Mouse (Mus musculus): Measurements from ENCODE around the gene Suclg1. TPM values are rescaled to one million over a fixed set of nuclear protein-coding genes. Genes with fewer than 3 reads are reported as not detected.

Gene Suclg1
- polyA plus RNA-seq, 1 experiment from 2014 or later = 235 TPM

- peaks cover 63% of the 10 kb centered on the region for H3K36me3 ChIP-seq (replicated peaks; ENCODE audit: insufficient read depth, low read length)
- TF ChIP-seq CTCF (IDR thresholded peaks at IDR 0.05; ENCODE audit: low read depth) (no peak), EP300 (IDR thresholded peaks at IDR 0.05; ENCODE audit: low read depth) (no peak)
- H3K9ac ChIP-seq (replicated peaks) = no peak overlapping the region
- no peaks in the 10 kb centered on the region for H3K27me3 ChIP-seq (ENCODE audit: insufficient read depth, low read length)
- H3K27ac ChIP-seq (ENCODE audit: low read depth) = no peak overlapping the region
- H3K9me3 ChIP-seq (ENCODE audit: low read length) = no peaks in the 10 kb centered on the region
- H3K4me3 ChIP-seq (ENCODE audit: low read depth, low read length) = no peak overlapping the region
- ATAC-seq (no peak), DNase-seq (no peak)
- no peak overlapping the region for H3K4me2 ChIP-seq (ENCODE audit: low read depth, low read length)
- WGBS (ENCODE audit: insufficient replicate concordance) = 89% methylated on average over 3 of the region's 3 CpGs
- H3K4me1 ChIP-seq (ENCODE audit: insufficient read depth) = no peaks in the 10 kb centered on the region
Measured at GRCm38 (mm10) chr6:73269374-73269773, 21.2 kb downstream of the Suclg1 start.

GRCm38 (mm10) chr6:73271546-73272091 lies 23.4 kb downstream of the Suclg1 start:
- no peak overlapping the region for H3K27ac ChIP-seq (ENCODE audit: low read depth)
- no peak overlapping the region for H3K4me2 ChIP-seq (ENCODE audit: low read depth, low read length)
- H3K4me3 ChIP-seq (ENCODE audit: low read depth, low read length) = no peak overlapping the region
- H3K36me3 ChIP-seq (replicated peaks; ENCODE audit: insufficient read depth, low read length) = peaks cover 67% of the 10 kb centered on the region
- ATAC-seq = no peak
- no peaks in the 10 kb centered on the region for H3K27me3 ChIP-seq (ENCODE audit: insufficient read depth, low read length)
- WGBS (ENCODE audit: insufficient replicate concordance) = 82% methylated on average over 3 of the region's 3 CpGs
- H3K4me1 ChIP-seq (ENCODE audit: insufficient read depth) = no peaks in the 10 kb centered on the region
- no peak for DNase-seq
- H3K9me3 ChIP-seq (ENCODE audit: low read length) = no peaks in the 10 kb centered on the region
- no peak for TF ChIP-seq CTCF (IDR thresholded peaks at IDR 0.05; ENCODE audit: low read depth)
- no peak for TF ChIP-seq EP300 (IDR thresholded peaks at IDR 0.05; ENCODE audit: low read depth)
- no peak overlapping the region for H3K9ac ChIP-seq (replicated peaks)

GRCm38 (mm10) chr6:73275002-73275401 lies 26.8 kb downstream of the Suclg1 start:
- Histone ChIP-seq H3K9me3 (ENCODE audit: low read length) (no peaks in the 10 kb centered on the region), H3K36me3 (replicated peaks; ENCODE audit: insufficient read depth, low read length) (peaks cover 67% of the 10 kb centered on the region), H3K4me1 (ENCODE audit: insufficient read depth) (no peaks in the 10 kb centered on the region; the same call in 1 of the 2 replicates), H3K4me3 (ENCODE audit: low read depth, low read length) (no peak overlapping the region), H3K9ac (replicated peaks) (no peak overlapping the region), H3K27ac (ENCODE audit: low read depth) (no peak overlapping the region), H3K27me3 (ENCODE audit: insufficient read depth, low read length) (no peaks in the 10 kb centered on the region), H3K4me2 (ENCODE audit: low read depth, low read length) (no peak overlapping the region)
- no peak for ATAC-seq
- 89% methylated on average over 5 of the region's 5 CpGs for WGBS (ENCODE audit: insufficient replicate concordance)
- TF ChIP-seq CTCF (IDR thresholded peaks at IDR 0.05; ENCODE audit: low read depth) = no peak
- no peak for TF ChIP-seq EP300 (IDR thresholded peaks at IDR 0.05; ENCODE audit: low read depth)
- no peak for DNase-seq

- peak; percentile 57; the same call in 1 of the 2 replicates for ATAC-seq
- Histone ChIP-seq H3K36me3 (replicated peaks; ENCODE audit: insufficient read depth, low read length) (peaks cover 30% of the 10 kb centered on the region), H3K4me1 (ENCODE audit: insufficient read depth) (peaks cover 8% of the 10 kb centered on the region; the same call in 1 of the 2 replicates), H3K27ac (ENCODE audit: low read depth) (no peak overlapping the region), H3K9ac (replicated peaks) (no peak overlapping the region), H3K27me3 (ENCODE audit: insufficient read depth, low read length) (no peaks in the 10 kb centered on the region), H3K4me3 (ENCODE audit: low read depth, low read length) (no peak overlapping the region), H3K9me3 (ENCODE audit: low read length) (no peaks in the 10 kb centered on the region), H3K4me2 (ENCODE audit: low read depth, low read length) (no peak overlapping the region)
- DNase-seq = no peak
- TF ChIP-seq EP300 (IDR thresholded peaks at IDR 0.05; ENCODE audit: low read depth) (no peak), CTCF (IDR thresholded peaks at IDR 0.05; ENCODE audit: low read depth) (no peak)
- 59% methylated on average over 8 of the region's 8 CpGs for WGBS (ENCODE audit: insufficient replicate concordance)
Measured at GRCm38 (mm10) chr6:73279681-73280080, 31.5 kb downstream of the Suclg1 start.

- H3K4me1 ChIP-seq (ENCODE audit: insufficient read depth) = peaks cover 8% of the 10 kb centered on the region; the same call in 1 of the 2 replicates
- no peak overlapping the region for H3K27ac ChIP-seq (ENCODE audit: low read depth)
- TF ChIP-seq EP300 (IDR thresholded peaks at IDR 0.05; ENCODE audit: low read depth) = no peak
- no peak for TF ChIP-seq CTCF (IDR thresholded peaks at IDR 0.05; ENCODE audit: low read depth)
- H3K27me3 ChIP-seq (ENCODE audit: insufficient read depth, low read length) = no peaks in the 10 kb centered on the region
- ATAC-seq (no peak), DNase-seq (no peak)
- H3K4me2 ChIP-seq (ENCODE audit: low read depth, low read length) = no peak overlapping the region
- H3K4me3 ChIP-seq (ENCODE audit: low read depth, low read length) = no peak overlapping the region
- H3K9me3 ChIP-seq (ENCODE audit: low read length) = no peaks in the 10 kb centered on the region
- H3K9ac ChIP-seq (replicated peaks) = no peak overlapping the region
- WGBS (ENCODE audit: insufficient replicate concordance) = 61% methylated on average over 9 of the region's 9 CpGs
- H3K36me3 ChIP-seq (replicated peaks; ENCODE audit: insufficient read depth, low read length) = peaks cover 20% of the 10 kb centered on the region
Measured at GRCm38 (mm10) chr6:73280546-73281115, 32.4 kb downstream of the Suclg1 start.

GRCm38 (mm10) chr6:73286326-73286725 lies 38.1 kb downstream of the Suclg1 start:
- H3K27ac ChIP-seq (ENCODE audit: low read depth) = no peak overlapping the region
- H3K4me1 ChIP-seq (ENCODE audit: insufficient read depth) = no peaks in the 10 kb centered on the region; the same call in 1 of the 2 replicates
- no peak for DNase-seq
- no peak overlapping the region for H3K4me2 ChIP-seq (ENCODE audit: low read depth, low read length)
- H3K4me3 ChIP-seq (ENCODE audit: low read depth, low read length) = no peak overlapping the region
- 100% methylated on average over 2 of the region's 2 CpGs for WGBS (ENCODE audit: insufficient replicate concordance)
- H3K9me3 ChIP-seq (ENCODE audit: low read length) = no peaks in the 10 kb centered on the region
- TF ChIP-seq EP300 (IDR thresholded peaks at IDR 0.05; ENCODE audit: low read depth) = no peak
- no peak for TF ChIP-seq CTCF (IDR thresholded peaks at IDR 0.05; ENCODE audit: low read depth)
- H3K9ac ChIP-seq (replicated peaks) = no peak overlapping the region
- ATAC-seq = no peak
- no peaks in the 10 kb centered on the region for H3K36me3 ChIP-seq (replicated peaks; ENCODE audit: insufficient read depth, low read length)
- no peaks in the 10 kb centered on the region for H3K27me3 ChIP-seq (ENCODE audit: insufficient read depth, low read length)
